Mouse (Mus musculus): Measurements from ENCODE around the gene Depdc1b.

GRCm38 (mm10) chr13:108403197-108403596, 87.1 kb downstream of the Depdc1b start:
- TF ChIP-seq CTCF (conservative IDR thresholded peaks at IDR 0.05; ENCODE audit: low read length): no peak
- no peak for TF ChIP-seq NANOG (IDR thresholded peaks at IDR 0.05; ENCODE audit: borderline replicate concordance, low read length)
- no peak for TF ChIP-seq POU5F1 (IDR thresholded peaks at IDR 0.05; ENCODE audit: borderline replicate concordance, low read length)
